Mouse (Mus musculus) spleen, adult 2 months (tissue): ENCODE data around the gene Zscan21. TPM values are rescaled to one million over a fixed set of nuclear protein-coding genes. Genes with fewer than 3 reads are reported as not detected.

Experiments used
- DNase-seq, 2 experiments: peaks; one replicate each; pipeline versions ENCODE4 v3.0.0 to v3.0.0-alpha.2; 2012 to 2021; ENCODE audit warnings: low spot score in 2 of 2, low read depth in 1 of 2
- H3K27ac ChIP-seq: fragments of 200-500 bp; 2 replicates; pipeline ENCODE4 v1.5.1; 2012; ENCODE audit warnings: low read length, inconsistent platforms; ENCODE audit not compliant: insufficient read depth
- H3K27me3 ChIP-seq: fragments of 200-500 bp; 2 replicates; pipeline ENCODE4 v1.6.1; 2012; ENCODE audit warnings: mild to moderate bottlenecking, moderate library complexity, low read length, inconsistent platforms; ENCODE audit not compliant: control insufficient read depth, insufficient read depth
- H3K36me3 ChIP-seq: fragments of 200-500 bp; 2 replicates; pipeline ENCODE4 v1.6.1; 2012; ENCODE audit warnings: mild to moderate bottlenecking, low read length, inconsistent platforms; ENCODE audit not compliant: control insufficient read depth, insufficient read depth
- H3K4me1 ChIP-seq: fragments of 200-500 bp; 2 replicates; pipeline ENCODE4 v1.6.1; 2011; ENCODE audit warnings: inconsistent platforms; ENCODE audit not compliant: control insufficient read depth, insufficient read depth, insufficient read length
- H3K4me3 ChIP-seq: fragments of 200-500 bp; 2 replicates; pipeline ENCODE4 v1.5.1; 2011; ENCODE audit warnings: mild to moderate bottlenecking, inconsistent platforms; ENCODE audit not compliant: insufficient read depth, insufficient read length; ENCODE audit errors: extremely low read depth
- CTCF ChIP-seq: fragments of 200-500 bp; IDR thresholded peaks from 2 replicates; pipeline ENCODE4 v1.5.1; 2011; ENCODE audit warnings: mild to moderate bottlenecking, inconsistent platforms; ENCODE audit not compliant: insufficient read depth, insufficient read length, insufficient replicate concordance; ENCODE audit errors: extremely low read depth
- POLR2A ChIP-seq: fragments of 200-500 bp; IDR thresholded peaks from 2 replicates; pipeline ENCODE4 v1.6.1; 2011; ENCODE audit warnings: low read depth, low read length, inconsistent platforms
- WGBS: fragments of 180-500 bp; shearing (Covaris S2); methylation state at CpG from one replicate; pipeline ENCODE4 v1.1.7; 2018; 5-methylcytosine and 5-hydroxymethylcytosine counted together
- polyA plus RNA-seq: library from polyadenylated mRNA; depleted of rRNA; stranded (reverse); fragments of >200 nt; gene quantifications from 2 replicates; pipeline ENCODE4 v1.2.3, GENCODE M21; 2012

The Zscan21 gene
- polyA plus RNA-seq, 1 experiment: 3.3 TPM

DNA sequence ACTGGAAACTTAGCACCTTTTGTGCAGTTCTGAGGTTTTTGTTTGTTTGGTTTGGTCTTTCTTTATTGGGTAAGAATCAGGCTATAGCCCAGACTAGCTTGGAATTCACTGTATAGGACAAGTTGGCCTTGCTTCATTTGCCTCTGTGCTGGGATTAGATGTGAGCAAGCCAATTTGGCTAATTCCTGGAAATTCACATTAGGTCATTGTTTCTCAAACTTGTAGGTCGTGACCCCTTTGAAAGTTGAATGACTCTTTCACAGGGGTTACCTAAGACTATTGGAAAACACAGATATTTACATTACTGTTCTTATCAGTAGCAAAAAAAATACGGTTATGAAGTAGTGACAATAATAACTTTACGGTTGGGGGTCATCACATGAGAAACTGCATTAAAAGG is 37.7 kb downstream of the Zscan21 start:
- no peak for DNase-seq
- Histone ChIP-seq H3K4me1 (0 out of 2 replicates have a peak, but pooled peaks cover 2% of the 10 kb centered on the region), H3K4me3 (no peak overlapping the region), H3K27me3 (no peaks in the 10 kb centered on the region), H3K36me3 (peaks cover 13% of the 10 kb centered on the region), H3K27ac (no peak overlapping the region)
- TF ChIP-seq CTCF (no peak), POLR2A (no peak)
- WGBS: 81% methylated on average over 3 of the region's 3 CpGs

DNA sequence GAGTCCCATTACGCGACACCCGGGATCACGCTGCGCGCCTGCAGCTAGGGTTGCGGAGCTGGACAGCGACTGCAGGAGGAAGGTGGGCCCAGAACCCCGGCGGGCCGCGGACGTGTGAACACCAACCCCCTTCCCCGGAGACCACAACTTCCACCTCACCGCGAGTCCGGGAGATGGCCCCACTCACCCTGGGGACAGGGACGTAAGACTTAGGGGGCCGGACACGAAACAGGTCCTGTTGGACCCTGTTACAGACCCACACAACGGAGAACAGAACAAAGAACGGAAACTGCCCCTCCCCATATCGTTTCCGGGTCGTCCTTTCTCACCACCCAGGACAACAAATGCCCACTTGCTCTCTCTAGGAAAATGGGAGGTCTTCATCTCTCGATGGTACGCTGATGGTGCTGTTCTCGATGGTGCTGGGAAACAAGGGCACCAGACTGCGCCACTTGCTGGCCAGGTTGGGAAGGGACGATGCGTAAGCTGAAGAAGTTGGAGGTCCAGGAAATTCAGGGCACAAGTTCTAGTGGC is 38.8 kb downstream of the Zscan21 start, which contains the start of gene Zfp113:
Zfp113 (minus strand) TSS at position 302 of the 534 bp plus-strand sequence.
- peak; percentile 88 to 89 for DNase-seq
- H3K4me1 ChIP-seq: 0 out of 2 replicates have a peak, but pooled peaks cover 2% of the 10 kb centered on the region
- WGBS: 0% methylated on average over 31 of the region's 31 CpGs
- H3K27me3 ChIP-seq: no peaks in the 10 kb centered on the region
- H3K27ac ChIP-seq: peak within 1 kb of the TSS; percentile 68
- H3K4me3 ChIP-seq: peak within 1 kb of the TSS; percentile 77
- TF ChIP-seq CTCF (peak; percentile 79; the same call in 1 of the 2 replicates), POLR2A (peak; percentile 51)
- peaks cover 10% of the 10 kb centered on the region for H3K36me3 ChIP-seq

DNA sequence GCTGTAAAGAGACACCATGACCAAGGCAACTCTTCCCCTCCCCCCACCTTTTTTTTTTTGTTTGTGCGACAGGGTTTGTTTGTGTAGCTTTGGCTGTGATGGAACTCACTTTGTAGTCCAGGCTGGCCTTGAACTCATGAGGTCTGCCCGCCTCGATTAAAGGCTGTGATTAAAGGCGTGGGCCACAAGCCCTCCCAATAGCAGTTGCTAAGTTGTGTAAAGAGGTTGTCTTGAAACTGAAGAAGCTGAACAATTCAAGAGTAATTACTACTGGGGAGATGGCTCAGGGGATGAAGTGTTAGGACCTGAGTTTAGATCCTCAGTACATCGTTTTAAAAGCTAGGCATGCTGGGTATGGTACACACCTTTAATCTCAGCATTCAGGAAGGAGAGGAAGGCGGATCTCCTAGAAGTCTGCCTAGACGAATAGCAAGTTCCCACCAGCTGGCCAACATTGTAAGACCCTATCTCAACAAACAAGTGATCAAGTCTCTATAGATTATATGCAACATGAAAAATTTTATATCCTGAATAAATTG is 43.6 kb downstream of the Zscan21 start:
- Histone ChIP-seq H3K4me1 (peaks cover 3% of the 10 kb centered on the region; the same call in 1 of the 2 replicates), H3K27me3 (no peaks in the 10 kb centered on the region), H3K27ac (no peak overlapping the region), H3K36me3 (peaks cover 11% of the 10 kb centered on the region), H3K4me3 (no peak overlapping the region)
- DNase-seq: no peak
- TF ChIP-seq CTCF (no peak), POLR2A (no peak)
- 69% methylated on average over 7 of the region's 7 CpGs for WGBS

DNA sequence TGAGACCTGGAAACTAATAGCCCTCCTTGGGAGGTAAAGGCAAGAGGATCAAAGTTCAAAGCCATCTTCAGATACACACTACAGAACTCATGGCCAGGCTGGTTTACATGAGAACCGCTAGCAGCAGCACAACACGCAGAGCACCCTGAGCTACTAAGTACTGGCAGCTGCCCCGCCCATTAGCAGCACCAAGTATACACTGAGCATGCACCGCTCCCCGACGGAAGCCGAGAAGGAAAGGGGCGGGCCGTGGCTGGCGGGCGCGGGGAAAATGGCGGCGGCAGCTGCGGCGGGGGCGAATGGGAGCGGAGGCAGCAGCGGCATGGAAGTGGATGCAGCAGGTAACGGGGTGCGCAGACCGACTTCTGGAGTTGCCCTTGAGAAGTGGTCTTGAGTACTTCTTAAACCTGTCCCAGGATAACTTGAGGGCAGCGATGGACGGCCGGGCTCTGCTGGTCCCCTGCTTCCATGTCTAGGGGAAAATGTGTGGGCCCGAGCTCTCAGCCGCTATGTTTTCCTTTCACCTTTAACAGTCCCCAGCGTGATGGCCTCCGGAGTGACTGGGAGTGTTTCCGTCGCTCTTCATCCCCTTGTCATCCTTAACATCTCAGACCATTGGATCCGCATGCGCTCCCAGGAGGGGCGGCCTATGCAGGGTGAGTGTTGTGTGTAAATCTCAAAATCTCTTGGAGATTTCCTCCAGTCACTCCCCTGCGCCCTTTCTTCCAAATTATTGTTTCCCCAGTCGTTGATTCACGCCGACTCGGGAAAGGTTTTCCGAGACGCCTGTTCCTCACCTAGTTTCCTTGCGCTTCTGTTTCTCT is 44.4 kb downstream of the Zscan21 start, which contains the start of gene Cops6:
Cops6 (plus strand) TSS at position 230 of the 824 bp plus-strand sequence.
- H3K27ac ChIP-seq: peak within 1 kb of the TSS; percentile 21; the same call in 1 of the 2 replicates
- no peaks in the 10 kb centered on the region for H3K27me3 ChIP-seq
- under 1% methylated on average over 42 of the region's 42 CpGs for WGBS
- TF ChIP-seq CTCF (no peak), POLR2A (peak; percentile 58)
- DNase-seq: peak; percentile 83 to 95
- peaks cover 17% of the 10 kb centered on the region for H3K36me3 ChIP-seq
- peak within 1 kb of the TSS; percentile 87 for H3K4me3 ChIP-seq
- peaks cover 3% of the 10 kb centered on the region; the same call in 1 of the 2 replicates for H3K4me1 ChIP-seq

DNA sequence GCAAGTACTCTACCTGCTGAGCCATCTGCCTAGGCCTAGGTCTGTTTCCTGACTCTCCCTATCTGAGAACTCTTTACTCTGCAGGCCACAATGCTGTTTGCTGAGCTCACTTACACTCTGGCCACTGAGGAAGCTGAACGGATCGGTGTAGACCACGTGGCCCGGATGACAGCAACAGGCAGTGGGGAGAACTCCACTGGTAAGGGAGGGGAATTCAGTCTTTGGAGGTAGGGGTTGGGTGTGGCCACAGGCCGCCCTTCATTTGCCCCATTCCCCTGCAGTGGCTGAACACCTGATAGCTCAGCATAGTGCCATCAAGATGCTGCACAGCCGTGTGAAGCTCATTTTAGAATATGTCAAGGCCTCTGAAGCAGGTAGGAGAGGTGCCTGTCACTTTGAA is 46.3 kb downstream of the Zscan21 start:
- 81% methylated on average over 6 of the region's 6 CpGs for WGBS
- TF ChIP-seq POLR2A: no peak
- no peak for TF ChIP-seq CTCF
- H3K4me1 ChIP-seq: peaks cover 3% of the 10 kb centered on the region; the same call in 1 of the 2 replicates
- DNase-seq: no peak
- no peak overlapping the region for H3K4me3 ChIP-seq
- H3K27me3 ChIP-seq: no peaks in the 10 kb centered on the region
- H3K27ac ChIP-seq: no peak overlapping the region
- H3K36me3 ChIP-seq: peaks cover 36% of the 10 kb centered on the region

DNA sequence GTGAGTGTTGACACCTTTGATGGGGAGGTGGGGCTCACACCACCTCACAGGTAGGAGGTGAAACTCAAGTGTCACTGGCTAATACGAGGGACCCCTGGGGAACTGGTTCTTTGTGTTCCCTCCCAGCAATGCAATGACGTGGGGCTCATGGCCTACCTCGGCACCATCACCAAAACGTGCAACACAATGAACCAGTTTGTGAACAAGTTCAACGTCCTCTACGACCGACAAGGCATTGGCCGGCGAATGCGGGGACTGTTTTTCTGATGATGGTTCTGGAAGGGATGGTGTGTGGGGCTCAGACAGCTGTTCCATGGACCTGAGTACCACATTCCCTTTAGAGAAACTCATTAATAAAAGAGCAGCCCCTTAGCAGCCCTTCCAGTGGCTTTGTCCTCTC is 46.9 kb downstream of the Zscan21 start:
- no peak for DNase-seq
- Histone ChIP-seq H3K27ac (no peak overlapping the region), H3K4me3 (no peak overlapping the region), H3K27me3 (no peaks in the 10 kb centered on the region), H3K36me3 (peaks cover 39% of the 10 kb centered on the region), H3K4me1 (peaks cover 3% of the 10 kb centered on the region; the same call in 1 of the 2 replicates)
- TF ChIP-seq POLR2A (no peak), CTCF (no peak)
- 91% methylated on average over 10 of the region's 10 CpGs for WGBS
